Mouse (Mus musculus) kidney, embryonic 15.5 days (tissue): Measurements from ENCODE around the gene Ttc38. TPM values are rescaled to one million over a fixed set of nuclear protein-coding genes. Genes with fewer than 3 reads are reported as not detected.

Experiments
- ATAC-seq: fragments of 200-750 bp; cut with Nextera tagmentation; replicated peaks from 2 replicates; pipeline ENCODE4 v1.8.0; 2017; ENCODE audit warnings: moderate TSS enrichment; ENCODE audit not compliant: low FRiP score
- H3K27ac ChIP-seq: fragments of 300-500 bp; sonication (generic); 2 replicates; pipeline ENCODE4 v1.5.1; 2015; ENCODE audit warnings: mild to moderate bottlenecking, inconsistent platforms
- H3K27me3 ChIP-seq: fragments of 300-500 bp; sonication (generic); 2 replicates; pipeline ENCODE4 v1.6.1; 2015; ENCODE audit warnings: inconsistent platforms
- H3K36me3 ChIP-seq: fragments of 300-500 bp; sonication (generic); 2 replicates; pipeline ENCODE4 v1.6.1; 2015; ENCODE audit warnings: inconsistent platforms
- H3K4me1 ChIP-seq: fragments of 300-500 bp; sonication (generic); 2 replicates; pipeline ENCODE4 v1.6.1; 2015; ENCODE audit warnings: inconsistent platforms
- H3K4me2 ChIP-seq: fragments of 300-500 bp; sonication (generic); 2 replicates; pipeline ENCODE4 v1.6.1; 2015; ENCODE audit warnings: moderate library complexity, mild to moderate bottlenecking, inconsistent platforms
- H3K4me3 ChIP-seq: fragments of 300-500 bp; sonication (generic); replicated peaks from 2 replicates; pipeline ENCODE4 v1.5.1; 2015; ENCODE audit warnings: mild to moderate bottlenecking, inconsistent platforms
- H3K9ac ChIP-seq: fragments of 300-500 bp; sonication (generic); 2 replicates; pipeline ENCODE4 v1.6.1; 2015; ENCODE audit warnings: mild to moderate bottlenecking, inconsistent platforms
- H3K9me3 ChIP-seq: fragments of 300-500 bp; sonication (generic); replicated peaks from 2 replicates; pipeline ENCODE4 v1.6.1; 2016; ENCODE audit warnings: inconsistent platforms
- WGBS: fragments of 180-500 bp; shearing (Covaris S2); methylation state at CpG from one replicate; pipeline ENCODE4 v1.1.7; 2015; ENCODE audit warnings: mixed read lengths; 5-methylcytosine and 5-hydroxymethylcytosine counted together
- polyA plus RNA-seq: library from polyadenylated mRNA; unstranded; fragments of >200 nt; fragmentation: Nextera tagmentation; extraction: Ambion mirVana; gene quantifications from 2 replicates; pipeline ENCODE4 v1.2.1, GENCODE M21; 2015

The Ttc38 gene
- 6.3 and 6.7 TPM in 2 replicates for polyA plus RNA-seq

DNA sequence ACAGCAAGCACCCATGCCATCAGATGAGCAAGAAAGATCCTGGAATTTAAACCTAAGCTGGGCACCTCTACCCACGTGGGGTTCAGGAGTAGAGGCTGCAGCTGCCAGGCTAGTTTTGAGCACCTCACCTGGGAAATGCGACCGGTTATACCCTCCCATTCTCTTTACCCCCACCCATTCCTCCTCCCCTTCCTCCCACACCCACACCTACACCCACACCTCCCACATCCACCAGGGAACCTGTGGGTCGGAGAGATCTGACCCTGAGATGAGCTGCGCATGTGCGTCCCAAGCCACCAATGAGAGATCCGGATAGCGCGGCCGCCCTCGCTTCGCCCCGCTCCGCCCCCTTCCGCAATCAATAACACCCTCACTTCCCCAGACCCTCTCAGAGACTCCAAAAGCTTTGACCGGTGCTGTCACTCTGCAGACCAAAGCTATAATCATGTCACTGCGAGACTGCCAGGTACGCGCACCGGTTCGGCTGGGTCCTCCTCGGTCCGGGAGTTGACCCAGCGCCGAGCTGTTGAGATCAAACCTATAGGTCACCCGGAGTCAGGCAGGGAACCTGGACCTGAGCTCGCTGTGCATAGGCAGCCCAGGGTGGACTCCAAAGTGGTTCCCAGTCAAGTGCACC lies at the start of gene Ttc38:
Gene Ttc38, plus strand, starts transcription at position 353 of the 637 bp plus-strand sequence.
- Histone ChIP-seq H3K27me3 (no peaks in the 10 kb centered on the region), H3K4me2 (peak within 1 kb of the TSS; percentile 83), H3K4me3 (peak within 1 kb of the TSS; percentile 70), H3K9me3 (no peaks in the 10 kb centered on the region), H3K27ac (peak within 1 kb of the TSS; percentile 60; the same call in 1 of the 2 replicates), H3K36me3 (0 out of 2 replicates have a peak, but pooled peaks cover 5% of the 10 kb centered on the region), H3K4me1 (peaks cover 14% of the 10 kb centered on the region), H3K9ac (peak within 1 kb of the TSS; percentile 57)
- under 1% methylated on average over 27 of the region's 27 CpGs for WGBS
- peak; percentile 90 for ATAC-seq

DNA sequence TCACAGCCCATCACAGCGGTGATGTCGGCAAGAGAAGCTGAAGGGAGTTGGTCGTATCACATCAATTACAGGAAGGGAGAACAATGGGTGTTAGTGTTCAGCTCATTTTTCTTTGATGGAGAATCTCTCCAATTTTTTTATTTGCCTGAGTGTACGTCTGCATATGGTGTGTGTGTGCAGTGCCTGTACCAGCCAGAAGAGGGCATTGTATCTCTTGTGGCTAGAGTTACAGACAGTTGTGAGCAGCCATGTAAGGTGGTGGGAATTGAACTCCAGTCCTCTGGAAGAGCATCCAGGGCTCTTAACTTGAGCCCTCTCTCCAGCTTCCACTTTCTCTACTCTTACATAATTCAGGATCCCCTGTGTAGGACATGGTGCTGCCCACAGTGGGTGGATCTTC lies 49.0 kb upstream of the Ttc38 start:
- H3K4me1 ChIP-seq: no peaks in the 10 kb centered on the region
- no peaks in the 10 kb centered on the region for H3K27me3 ChIP-seq
- H3K36me3 ChIP-seq: no peaks in the 10 kb centered on the region
- no peaks in the 10 kb centered on the region for H3K9me3 ChIP-seq
- 88% methylated on average over 4 of the region's 4 CpGs for WGBS
- no peak overlapping the region for H3K4me3 ChIP-seq
- no peak overlapping the region for H3K9ac ChIP-seq
- H3K4me2 ChIP-seq: no peak overlapping the region
- no peak for ATAC-seq
- H3K27ac ChIP-seq: no peak overlapping the region

DNA sequence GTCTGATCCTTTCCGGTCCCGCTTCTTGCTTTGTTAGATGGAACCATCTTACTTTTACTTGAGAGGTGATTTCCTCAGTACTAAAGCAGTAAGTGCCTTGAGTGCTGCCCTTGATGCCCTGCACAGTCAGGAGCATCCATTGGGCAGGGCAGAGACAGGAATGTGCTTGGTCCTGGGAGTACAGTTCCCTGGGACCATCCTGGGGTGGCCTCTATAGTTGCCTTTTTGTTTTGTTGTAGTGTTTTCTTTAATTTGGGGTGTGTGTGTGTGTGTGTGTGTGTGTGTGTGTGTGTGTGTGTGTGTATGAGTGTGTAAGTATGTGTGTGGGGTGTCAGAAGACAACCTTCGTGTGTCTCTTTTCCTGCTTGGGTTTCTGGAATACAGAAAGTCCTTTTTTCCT lies 47.8 kb upstream of the Ttc38 start:
- ATAC-seq: no peak
- WGBS: 90% methylated on average over 3 of the region's 3 CpGs
- Histone ChIP-seq H3K9ac (no peak overlapping the region), H3K27ac (no peak overlapping the region), H3K4me2 (no peak overlapping the region), H3K36me3 (no peaks in the 10 kb centered on the region), H3K27me3 (no peaks in the 10 kb centered on the region), H3K4me1 (0 out of 2 replicates have a peak, but pooled peaks cover 2% of the 10 kb centered on the region), H3K9me3 (no peaks in the 10 kb centered on the region), H3K4me3 (no peak overlapping the region)

DNA sequence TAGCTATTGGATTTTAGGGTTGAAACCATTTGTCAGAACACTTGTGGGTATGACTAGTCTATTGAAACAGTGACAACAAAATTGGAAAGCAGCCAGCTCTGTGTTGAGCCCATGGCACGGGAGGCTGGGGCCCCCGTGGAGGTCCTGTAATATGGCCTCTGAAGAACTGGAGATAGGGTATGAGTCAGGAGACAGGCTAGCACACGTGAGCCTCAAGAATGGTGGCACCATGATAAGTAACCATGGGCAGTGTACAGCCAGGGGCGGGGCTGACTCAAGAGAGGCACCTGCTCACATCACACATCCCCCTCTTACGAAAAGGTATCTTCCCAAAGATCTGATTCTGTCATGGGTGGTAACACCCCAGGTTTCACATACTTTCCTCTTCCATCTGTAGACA lies 45.4 kb upstream of the Ttc38 start:
- no peak for ATAC-seq
- Histone ChIP-seq H3K4me1 (0 out of 2 replicates have a peak, but pooled peaks cover 2% of the 10 kb centered on the region), H3K9me3 (no peaks in the 10 kb centered on the region), H3K9ac (no peak overlapping the region), H3K4me2 (no peak overlapping the region), H3K27me3 (no peaks in the 10 kb centered on the region), H3K36me3 (no peaks in the 10 kb centered on the region), H3K27ac (no peak overlapping the region), H3K4me3 (no peak overlapping the region)
- 73% methylated on average over 5 of the region's 5 CpGs for WGBS

DNA sequence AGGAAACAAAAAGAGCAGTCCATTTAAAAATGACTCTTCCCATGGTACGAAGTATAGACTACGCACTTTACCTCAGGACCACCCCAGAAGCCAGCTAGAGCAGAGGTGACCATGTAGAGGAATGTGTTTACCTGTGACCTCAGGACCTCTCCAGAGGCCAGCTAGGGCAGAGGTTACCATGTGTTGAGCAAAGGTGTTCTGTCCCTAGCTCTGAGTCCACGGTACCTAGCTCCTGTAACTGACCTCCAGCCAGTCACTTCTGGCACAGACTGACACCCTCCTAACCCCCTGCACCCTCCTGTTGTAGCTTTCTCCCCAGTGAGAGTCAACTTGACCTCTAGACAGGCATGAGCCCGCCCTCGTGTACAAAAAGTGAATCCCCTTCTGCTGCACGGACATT lies 44.6 kb upstream of the Ttc38 start:
- Histone ChIP-seq H3K9ac (no peak overlapping the region), H3K9me3 (no peaks in the 10 kb centered on the region), H3K4me2 (no peak overlapping the region), H3K27ac (no peak overlapping the region), H3K4me3 (no peak overlapping the region), H3K4me1 (0 out of 2 replicates have a peak, but pooled peaks cover 2% of the 10 kb centered on the region), H3K27me3 (no peaks in the 10 kb centered on the region), H3K36me3 (no peaks in the 10 kb centered on the region)
- no peak for ATAC-seq
- 88% methylated on average over 6 of the region's 6 CpGs for WGBS

DNA sequence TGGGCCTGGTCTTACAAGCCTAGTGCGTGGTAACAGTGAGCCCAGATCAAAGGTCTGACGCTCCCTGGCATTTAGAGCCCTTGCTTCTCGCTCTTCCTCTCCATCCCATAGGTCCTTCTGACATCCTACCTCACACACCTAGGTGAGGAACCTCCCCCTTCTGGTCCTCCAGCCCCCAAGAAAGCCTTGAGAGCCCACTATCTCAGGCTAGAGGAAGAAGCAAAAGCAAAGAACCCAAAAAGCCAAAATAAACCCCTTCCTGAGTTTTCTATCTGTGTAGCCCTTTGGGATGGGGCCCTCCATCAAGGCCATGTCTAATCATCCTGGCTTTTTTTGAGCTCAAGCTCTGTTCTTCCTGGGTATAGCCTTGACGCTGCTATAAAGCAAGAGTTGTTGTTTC lies 44.1 kb upstream of the Ttc38 start:
- no peaks in the 10 kb centered on the region for H3K9me3 ChIP-seq
- ATAC-seq: no peak
- no peak overlapping the region for H3K4me2 ChIP-seq
- 0 out of 2 replicates have a peak, but pooled peaks cover 2% of the 10 kb centered on the region for H3K4me1 ChIP-seq
- H3K9ac ChIP-seq: no peak overlapping the region
- WGBS: 84% methylated on average over 4 of the region's 4 CpGs
- H3K27ac ChIP-seq: no peak overlapping the region
- no peak overlapping the region for H3K4me3 ChIP-seq
- H3K27me3 ChIP-seq: no peaks in the 10 kb centered on the region
- H3K36me3 ChIP-seq: no peaks in the 10 kb centered on the region

DNA sequence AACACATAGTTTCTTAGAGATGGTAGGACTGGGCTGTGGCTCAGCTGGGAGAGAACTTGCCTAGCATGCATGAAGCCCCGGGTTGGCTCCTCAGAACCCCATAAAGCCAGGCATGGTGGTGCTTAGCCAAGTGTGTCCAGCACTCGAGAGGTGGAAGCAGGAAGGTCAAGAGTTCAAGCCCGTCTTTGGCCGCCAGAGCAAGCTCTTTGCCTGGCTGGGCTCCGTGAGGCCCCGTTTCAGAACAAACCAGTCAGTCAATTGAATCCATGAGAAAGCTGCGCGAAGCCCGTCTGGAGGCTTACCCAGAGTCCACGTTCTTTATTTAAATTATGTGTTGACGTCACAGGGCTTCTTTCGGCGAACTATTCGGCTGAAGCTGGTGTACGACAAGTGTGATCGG lies 43.5 kb upstream of the Ttc38 start:
- no peaks in the 10 kb centered on the region for H3K36me3 ChIP-seq
- H3K4me2 ChIP-seq: no peak overlapping the region
- no peaks in the 10 kb centered on the region for H3K9me3 ChIP-seq
- H3K4me1 ChIP-seq: 0 out of 2 replicates have a peak, but pooled peaks cover 2% of the 10 kb centered on the region
- H3K27ac ChIP-seq: no peak overlapping the region
- WGBS: 57% methylated on average over 16 of the region's 16 CpGs
- ATAC-seq: no peak
- H3K9ac ChIP-seq: no peak overlapping the region
- H3K27me3 ChIP-seq: no peaks in the 10 kb centered on the region
- no peak overlapping the region for H3K4me3 ChIP-seq

DNA sequence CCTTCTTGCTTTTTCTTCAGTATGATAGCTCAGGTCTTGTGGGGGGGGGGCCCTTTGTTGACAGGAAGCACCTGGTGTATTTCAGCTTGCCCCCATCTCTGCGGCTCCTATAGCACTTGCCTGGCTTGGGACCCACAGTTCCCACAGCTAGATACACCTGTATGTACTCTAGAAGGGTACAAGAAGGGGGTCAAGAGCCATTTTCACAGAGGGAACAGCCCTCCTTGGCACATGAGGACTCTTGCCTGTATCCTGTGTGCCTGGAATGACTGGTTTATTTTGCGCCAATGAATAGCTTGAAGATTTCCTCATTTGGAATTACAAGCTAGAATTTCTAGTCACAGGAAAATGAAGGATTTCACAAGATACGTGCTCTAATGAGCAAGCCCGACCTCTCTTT lies 40.7 kb upstream of the Ttc38 start:
- H3K4me2 ChIP-seq: no peak overlapping the region
- H3K27me3 ChIP-seq: no peaks in the 10 kb centered on the region
- H3K27ac ChIP-seq: no peak overlapping the region
- H3K36me3 ChIP-seq: no peaks in the 10 kb centered on the region
- H3K4me1 ChIP-seq: 0 out of 2 replicates have a peak, but pooled peaks cover 2% of the 10 kb centered on the region
- no peak overlapping the region for H3K4me3 ChIP-seq
- no peaks in the 10 kb centered on the region for H3K9me3 ChIP-seq
- WGBS: 90% methylated on average over 4 of the region's 4 CpGs
- no peak overlapping the region for H3K9ac ChIP-seq
- no peak for ATAC-seq

DNA sequence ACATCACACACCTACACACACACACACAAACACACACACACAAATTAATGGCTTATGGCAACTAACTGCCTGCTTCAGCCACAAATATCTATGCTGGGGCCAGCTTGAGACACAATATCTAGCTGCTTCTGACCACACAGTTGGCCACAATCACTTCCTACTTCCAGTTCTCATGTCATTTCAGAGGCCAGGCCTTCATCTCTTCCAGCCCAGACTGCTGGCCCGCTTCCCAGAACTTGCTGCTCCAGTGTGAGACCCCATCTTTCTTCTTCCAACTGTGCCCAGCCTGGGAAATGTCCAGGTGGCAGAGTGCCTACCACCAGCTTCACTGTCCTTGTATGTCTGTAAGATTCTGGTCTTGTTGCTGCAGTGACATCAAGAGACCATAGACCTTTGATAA lies 39.3 kb upstream of the Ttc38 start:
- Histone ChIP-seq H3K9ac (no peak overlapping the region), H3K4me3 (no peak overlapping the region), H3K9me3 (no peaks in the 10 kb centered on the region), H3K27me3 (no peaks in the 10 kb centered on the region), H3K4me1 (0 out of 2 replicates have a peak, but pooled peaks cover 2% of the 10 kb centered on the region), H3K27ac (no peak overlapping the region), H3K36me3 (no peaks in the 10 kb centered on the region), H3K4me2 (no peak overlapping the region)
- ATAC-seq: no peak
- 96% methylated on average over 1 of the region's 1 CpGs for WGBS

DNA sequence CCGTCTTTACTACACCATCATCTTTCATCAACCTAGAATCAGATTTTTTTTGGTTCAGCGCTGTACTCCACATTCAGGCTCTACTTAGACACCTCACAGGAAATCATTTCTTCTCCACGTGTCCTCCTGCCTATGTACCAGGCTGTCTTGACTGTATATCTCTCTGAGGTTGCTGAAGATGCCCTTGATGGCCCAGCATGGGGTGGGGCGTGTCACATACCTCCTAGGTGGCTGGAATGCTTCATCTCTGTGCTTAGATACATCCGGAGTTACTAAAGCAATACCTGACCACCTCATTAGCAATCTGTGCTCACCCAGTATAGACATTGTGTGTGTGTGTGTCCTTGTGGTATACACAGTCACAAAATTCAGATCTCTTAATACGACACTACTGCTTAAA lies 36.6 kb upstream of the Ttc38 start:
- H3K27me3 ChIP-seq: no peaks in the 10 kb centered on the region
- no peak overlapping the region for H3K9ac ChIP-seq
- H3K36me3 ChIP-seq: no peaks in the 10 kb centered on the region
- H3K9me3 ChIP-seq: no peaks in the 10 kb centered on the region
- H3K27ac ChIP-seq: no peak overlapping the region
- 83% methylated on average over 6 of the region's 6 CpGs for WGBS
- H3K4me1 ChIP-seq: no peaks in the 10 kb centered on the region
- ATAC-seq: no peak
- H3K4me3 ChIP-seq: no peak overlapping the region
- H3K4me2 ChIP-seq: no peak overlapping the region

DNA sequence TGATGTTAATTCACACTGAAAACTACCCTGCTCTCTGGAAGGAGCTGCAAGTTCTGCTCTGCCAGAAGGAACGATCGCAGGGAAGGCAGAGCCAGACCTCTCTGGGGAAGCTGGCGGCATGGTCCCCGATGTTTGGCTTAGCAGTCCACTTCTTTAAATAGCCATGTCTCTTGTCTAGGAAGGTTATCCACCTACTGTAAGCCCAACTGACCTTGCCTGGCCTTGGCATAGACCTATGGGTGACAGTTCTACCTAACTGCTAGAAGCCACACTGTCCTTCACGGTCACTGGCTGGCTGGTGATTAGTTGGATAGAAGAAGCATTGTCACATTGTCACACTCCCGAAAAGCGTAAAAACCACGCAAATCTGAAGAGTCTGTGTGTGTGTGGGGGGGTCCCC lies 33.4 kb upstream of the Ttc38 start:
- no peaks in the 10 kb centered on the region for H3K4me1 ChIP-seq
- ATAC-seq: no peak
- H3K9me3 ChIP-seq: no peaks in the 10 kb centered on the region
- 93% methylated on average over 8 of the region's 8 CpGs for WGBS
- no peak overlapping the region for H3K9ac ChIP-seq
- H3K4me3 ChIP-seq: no peak overlapping the region
- H3K27me3 ChIP-seq: no peaks in the 10 kb centered on the region
- no peaks in the 10 kb centered on the region for H3K36me3 ChIP-seq
- H3K27ac ChIP-seq: no peak overlapping the region
- H3K4me2 ChIP-seq: no peak overlapping the region

DNA sequence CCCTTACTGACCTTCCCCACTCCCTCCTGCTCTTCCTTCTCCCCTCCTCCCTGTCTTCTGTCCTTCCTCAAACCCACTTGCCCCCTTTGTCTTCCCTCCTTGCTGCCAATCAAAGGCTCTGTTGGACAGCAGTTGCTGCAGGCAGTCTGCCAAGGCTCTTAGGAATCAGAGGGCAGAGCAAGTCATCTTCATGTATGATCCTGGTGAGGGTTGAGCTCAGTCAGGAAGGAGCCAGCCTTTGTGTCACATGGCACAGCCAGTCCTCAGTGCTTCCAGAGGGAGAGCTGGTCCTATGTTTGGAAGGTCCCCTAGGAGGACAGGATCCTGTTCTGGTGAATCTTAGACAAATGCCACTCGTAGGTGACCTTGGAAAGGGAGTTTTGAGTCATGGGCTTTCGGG lies 29.2 kb upstream of the Ttc38 start:
- ATAC-seq: no peak
- no peaks in the 10 kb centered on the region for H3K4me1 ChIP-seq
- H3K4me2 ChIP-seq: no peak overlapping the region
- H3K27me3 ChIP-seq: no peaks in the 10 kb centered on the region
- 83% methylated on average over 2 of the region's 2 CpGs for WGBS
- no peak overlapping the region for H3K27ac ChIP-seq
- no peak overlapping the region for H3K4me3 ChIP-seq
- no peaks in the 10 kb centered on the region for H3K9me3 ChIP-seq
- H3K9ac ChIP-seq: no peak overlapping the region
- H3K36me3 ChIP-seq: no peaks in the 10 kb centered on the region

DNA sequence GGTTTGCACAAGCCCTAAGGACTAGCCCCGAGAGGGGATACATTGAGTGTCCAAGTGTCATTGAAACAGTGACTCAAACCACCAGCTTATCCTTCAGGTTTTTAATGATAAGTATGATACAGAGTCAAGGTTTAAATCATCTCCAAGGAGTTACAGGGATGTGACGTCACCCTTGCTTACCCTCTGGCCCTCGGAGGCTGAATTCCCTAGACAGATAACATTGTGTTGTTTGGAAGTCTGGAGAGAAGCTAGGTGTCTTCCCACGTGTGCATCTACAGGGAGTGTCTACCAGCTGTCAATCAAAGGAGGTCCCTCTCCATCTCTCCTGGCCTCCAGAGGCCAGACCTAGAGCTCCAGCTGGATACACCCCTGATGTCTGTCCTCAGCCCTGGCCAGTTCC lies 25.2 kb upstream of the Ttc38 start:
- ATAC-seq: no peak
- no peak overlapping the region for H3K4me3 ChIP-seq
- no peak overlapping the region for H3K4me2 ChIP-seq
- no peaks in the 10 kb centered on the region for H3K27me3 ChIP-seq
- no peak overlapping the region for H3K27ac ChIP-seq
- 70% methylated on average over 4 of the region's 4 CpGs for WGBS
- no peak overlapping the region for H3K9ac ChIP-seq
- no peaks in the 10 kb centered on the region for H3K36me3 ChIP-seq
- no peaks in the 10 kb centered on the region for H3K9me3 ChIP-seq
- peaks cover 11% of the 10 kb centered on the region for H3K4me1 ChIP-seq
